Mouse (Mus musculus) stomach, embryonic 16.5 days (tissue): ENCODE measurements around the gene Dip2c. TPM values are rescaled to one million over a fixed set of nuclear protein-coding genes. Genes with fewer than 3 reads are reported as not detected.

ENCODE experiments used
- ATAC-seq: fragments of 200-750 bp; cut with Nextera tagmentation; 2 replicates; pipeline ENCODE4 v1.8.0; 2017; ENCODE audit warnings: moderate number of reproducible peaks, moderate TSS enrichment; ENCODE audit not compliant: insufficient read depth, low FRiP score
- H3K27ac ChIP-seq: fragments of 300-500 bp; sonication (generic); 2 replicates; pipeline ENCODE4 v1.5.1; 2014; ENCODE audit warnings: low read length
- H3K27me3 ChIP-seq: fragments of 300-500 bp; sonication (generic); 2 replicates; pipeline ENCODE4 v1.6.1; 2014; ENCODE audit warnings: low read length, control low read depth, mixed read lengths; ENCODE audit not compliant: control insufficient read depth, insufficient read depth
- H3K36me3 ChIP-seq: fragments of 300-500 bp; sonication (generic); 2 replicates; pipeline ENCODE4 v1.6.1; 2014; ENCODE audit warnings: low read length; ENCODE audit not compliant: control insufficient read depth, insufficient read depth
- H3K4me1 ChIP-seq: fragments of 300-500 bp; sonication (generic); 2 replicates; pipeline ENCODE4 v1.6.1; 2014; ENCODE audit warnings: low read length, control low read depth, mixed read lengths; ENCODE audit not compliant: control insufficient read depth, insufficient read depth
- H3K4me2 ChIP-seq: fragments of 300-500 bp; sonication (generic); 2 replicates; pipeline ENCODE4 v1.6.1; 2014; ENCODE audit warnings: low read depth, low read length, mixed read lengths
- H3K4me3 ChIP-seq: fragments of 300-500 bp; sonication (generic); replicated peaks from 2 replicates; pipeline ENCODE4 v1.5.1; 2014; ENCODE audit warnings: mild to moderate bottlenecking, low read length
- H3K9ac ChIP-seq: fragments of 300-500 bp; sonication (generic); 2 replicates; pipeline ENCODE4 v1.6.1; 2014; ENCODE audit warnings: low read length
- H3K9me3 ChIP-seq: fragments of 300-500 bp; sonication (generic); replicated peaks from 2 replicates; pipeline ENCODE4 v1.6.1; 2016; ENCODE audit warnings: low read length, control low read depth; ENCODE audit not compliant: control insufficient read depth
- WGBS: fragments of 180-500 bp; shearing (Covaris S2); extraction: QIAGEN DNeasy Blood & Tissue Kit; methylation state at CpG from one replicate; pipeline ENCODE4 v1.1.7; 2014; 5-methylcytosine and 5-hydroxymethylcytosine counted together
- polyA plus RNA-seq: library from polyadenylated mRNA; unstranded; fragments of >200 nt; fragmentation: Nextera tagmentation; extraction: Ambion mirVana; gene quantifications from 2 replicates; pipeline ENCODE4 v1.2.1, GENCODE M21; 2015

Dip2c gene
- polyA plus RNA-seq, 1 experiment from 2014 or later: 4.5 TPM

GRCm38 (mm10) chr13:9576686-9577085, 300.4 kb downstream of the Dip2c start:
- no peak overlapping the region for H3K27ac ChIP-seq
- WGBS: 78% methylated on average over 4 of the region's 4 CpGs
- no peaks in the 10 kb centered on the region for H3K36me3 ChIP-seq
- no peaks in the 10 kb centered on the region for H3K27me3 ChIP-seq
- no peak overlapping the region for H3K4me2 ChIP-seq
- no peak overlapping the region for H3K9ac ChIP-seq
- no peak for ATAC-seq
- H3K9me3 ChIP-seq: no peaks in the 10 kb centered on the region
- no peak overlapping the region for H3K4me3 ChIP-seq
- no peaks in the 10 kb centered on the region for H3K4me1 ChIP-seq

- Histone ChIP-seq H3K36me3 (no peaks in the 10 kb centered on the region), H3K4me2 (no peak overlapping the region), H3K27ac (no peak overlapping the region), H3K27me3 (no peaks in the 10 kb centered on the region), H3K9me3 (no peaks in the 10 kb centered on the region), H3K9ac (no peak overlapping the region), H3K4me1 (no peaks in the 10 kb centered on the region), H3K4me3 (no peak overlapping the region)
- no peak for ATAC-seq
- WGBS: 91% methylated on average over 4 of the region's 4 CpGs
Observed at GRCm38 (mm10) chr13:9578456-9578855, 302.1 kb downstream of the Dip2c start.

GRCm38 (mm10) chr13:9581821-9582220, 305.5 kb downstream of the Dip2c start:
- Histone ChIP-seq H3K27me3 (no peaks in the 10 kb centered on the region), H3K9ac (no peak overlapping the region), H3K4me1 (no peaks in the 10 kb centered on the region), H3K36me3 (no peaks in the 10 kb centered on the region), H3K27ac (no peak overlapping the region), H3K9me3 (no peaks in the 10 kb centered on the region), H3K4me3 (no peak overlapping the region), H3K4me2 (no peak overlapping the region)
- no peak for ATAC-seq

- Histone ChIP-seq H3K9me3 (no peaks in the 10 kb centered on the region), H3K27me3 (no peaks in the 10 kb centered on the region), H3K27ac (no peak overlapping the region), H3K36me3 (no peaks in the 10 kb centered on the region), H3K4me3 (no peak overlapping the region), H3K4me2 (no peak overlapping the region), H3K9ac (no peak overlapping the region), H3K4me1 (no peaks in the 10 kb centered on the region)
- ATAC-seq: no peak
Observed at GRCm38 (mm10) chr13:9583579-9583978, 307.3 kb downstream of the Dip2c start.

GRCm38 (mm10) chr13:9599334-9600096, 323.2 kb downstream of the Dip2c start:
- H3K9ac ChIP-seq: no peak overlapping the region
- H3K36me3 ChIP-seq: no peaks in the 10 kb centered on the region
- no peaks in the 10 kb centered on the region for H3K9me3 ChIP-seq
- H3K4me3 ChIP-seq: no peak overlapping the region
- H3K27me3 ChIP-seq: no peaks in the 10 kb centered on the region
- 78% methylated on average over 6 of the region's 6 CpGs for WGBS
- no peak overlapping the region for H3K27ac ChIP-seq
- H3K4me2 ChIP-seq: no peak overlapping the region
- H3K4me1 ChIP-seq: no peaks in the 10 kb centered on the region
- ATAC-seq: no peak

- H3K36me3 ChIP-seq: no peaks in the 10 kb centered on the region
- no peaks in the 10 kb centered on the region for H3K4me1 ChIP-seq
- H3K27ac ChIP-seq: no peak overlapping the region
- H3K4me2 ChIP-seq: no peak overlapping the region
- no peaks in the 10 kb centered on the region for H3K9me3 ChIP-seq
- WGBS: 86% methylated on average over 3 of the region's 3 CpGs
- H3K27me3 ChIP-seq: no peaks in the 10 kb centered on the region
- no peak for ATAC-seq
- no peak overlapping the region for H3K9ac ChIP-seq
- no peak overlapping the region for H3K4me3 ChIP-seq
Observed at GRCm38 (mm10) chr13:9601350-9601749, 325.0 kb downstream of the Dip2c start.

- no peaks in the 10 kb centered on the region for H3K9me3 ChIP-seq
- no peak overlapping the region for H3K4me3 ChIP-seq
- H3K4me2 ChIP-seq: no peak overlapping the region
- no peaks in the 10 kb centered on the region for H3K27me3 ChIP-seq
- H3K9ac ChIP-seq: no peak overlapping the region
- no peak for ATAC-seq
- no peaks in the 10 kb centered on the region for H3K4me1 ChIP-seq
- WGBS: 70% methylated on average over 1 of the region's 1 CpGs
- H3K27ac ChIP-seq: no peak overlapping the region
- no peaks in the 10 kb centered on the region for H3K36me3 ChIP-seq
Observed at GRCm38 (mm10) chr13:9611229-9611628, 334.9 kb downstream of the Dip2c start.

GRCm38 (mm10) chr13:9632684-9633083, 356.4 kb downstream of the Dip2c start:
- H3K4me3 ChIP-seq: no peak overlapping the region
- no peaks in the 10 kb centered on the region for H3K36me3 ChIP-seq
- H3K27me3 ChIP-seq: no peaks in the 10 kb centered on the region
- no peak overlapping the region for H3K4me2 ChIP-seq
- no peaks in the 10 kb centered on the region for H3K4me1 ChIP-seq
- no peak for ATAC-seq
- H3K27ac ChIP-seq: no peak overlapping the region
- WGBS: 81% methylated on average over 2 of the region's 2 CpGs
- H3K9ac ChIP-seq: no peak overlapping the region
- H3K9me3 ChIP-seq: no peaks in the 10 kb centered on the region

GRCm38 (mm10) chr13:9635951-9636350, 359.6 kb downstream of the Dip2c start:
- no peak for ATAC-seq
- 96% methylated on average over 2 of the region's 2 CpGs for WGBS
- no peaks in the 10 kb centered on the region for H3K4me1 ChIP-seq

More at GRCm38 (mm10) chr13:9635951-9636350, 359.6 kb downstream of the Dip2c start:
- H3K9ac ChIP-seq: no peak overlapping the region
- H3K4me3 ChIP-seq: no peak overlapping the region
- no peaks in the 10 kb centered on the region for H3K36me3 ChIP-seq
- H3K9me3 ChIP-seq: no peaks in the 10 kb centered on the region
- no peak overlapping the region for H3K27ac ChIP-seq
- H3K27me3 ChIP-seq: no peaks in the 10 kb centered on the region
- no peak overlapping the region for H3K4me2 ChIP-seq
